Mouse (Mus musculus) lung, adult 2 months (tissue): ENCODE data around the gene Pnmt.

Experiments used
- CTCF ChIP-seq: fragments of 200-500 bp; IDR thresholded peaks from 2 replicates; pipeline ENCODE4 v1.5.1; 2011; ENCODE audit warnings: mild to moderate bottlenecking, low read length, control low read depth; ENCODE audit not compliant: insufficient read depth
- POLR2A ChIP-seq: fragments of 200-500 bp; IDR thresholded peaks from 2 replicates; pipeline ENCODE4 v1.6.1; 2011; ENCODE audit warnings: low read depth, mild to moderate bottlenecking, control low read depth, low read length, borderline replicate concordance; ENCODE audit errors: extremely low read depth

- TF ChIP-seq POLR2A (no peak), CTCF (no peak)
Measured at GRCm38 (mm10) chr11:98338507-98338961, 47.7 kb upstream of the Pnmt start.
